Mouse (Mus musculus) 416B (cell line): Measurements from ENCODE around the gene Zswim3.
A peak's percentile ranks its signal among the peaks of the same experiment; 100 is the strongest.
"Not testable (repeated sequence)": the region's sequence is repeated elsewhere in the genome, so short reads cannot be mapped to it uniquely, and the experiment has no call there.

Source experiments
- DNase-seq: peaks from one replicate; pipeline ENCODE4 v3.0.0; 2011; ENCODE audit warnings: low read depth

Gene Zswim3

GRCm38 (mm10) chr2:164855572-164855971 is 50.7 kb downstream of the Zswim3 start:
- DNase-seq = not testable (repeated sequence)

GRCm38 (mm10) chr2:164856309-164857100 is 51.6 kb downstream of the Zswim3 start:
- no peak for DNase-seq

GRCm38 (mm10) chr2:164857101-164857821 is 52.4 kb downstream of the Zswim3 start, which contains the start of gene Pltp:
Gene Pltp (minus strand): TSS chr2:164857711.
- no peak for DNase-seq

GRCm38 (mm10) chr2:164857842-164858553 is 53.1 kb downstream of the Zswim3 start:
- DNase-seq = no peak

GRCm38 (mm10) chr2:164859155-164859554 is 54.3 kb downstream of the Zswim3 start:
- DNase-seq = no peak

- DNase-seq = no peak
Observed at GRCm38 (mm10) chr2:164859640-164860432, 54.9 kb downstream of the Zswim3 start.

GRCm38 (mm10) chr2:164861094-164861493 is 56.2 kb downstream of the Zswim3 start:
- no peak for DNase-seq

- peak; percentile 61 for DNase-seq
Observed at GRCm38 (mm10) chr2:164862179-164862861, 57.4 kb downstream of the Zswim3 start.

GRCm38 (mm10) chr2:164863411-164863810 is 58.5 kb downstream of the Zswim3 start:
- not testable (repeated sequence) for DNase-seq

GRCm38 (mm10) chr2:164864593-164864992 is 59.7 kb downstream of the Zswim3 start:
- DNase-seq = no peak

- DNase-seq = peak; percentile 52
Observed at GRCm38 (mm10) chr2:164866741-164867551, 62.0 kb downstream of the Zswim3 start.

- DNase-seq = peak; percentile 41
Observed at GRCm38 (mm10) chr2:164867566-164867965, 62.7 kb downstream of the Zswim3 start.

- DNase-seq = peak; percentile 50
Observed at GRCm38 (mm10) chr2:164868491-164868890, 63.6 kb downstream of the Zswim3 start.
